Mouse (Mus musculus) hindbrain, embryonic 15.5 days (tissue): ENCODE measurements around the gene Gjb3. TPM values are rescaled to one million over a fixed set of nuclear protein-coding genes. Genes with fewer than 3 reads are reported as not detected.

ENCODE experiments used
- ATAC-seq: fragments of 200-750 bp; cut with Nextera tagmentation; 2 replicates; pipeline ENCODE4 v1.8.0; 2017; ENCODE audit warnings: low read depth, moderate number of reproducible peaks, moderate TSS enrichment; ENCODE audit not compliant: low FRiP score
- H3K27ac ChIP-seq: fragments of 300-500 bp; sonication (generic); replicated peaks from 2 replicates; pipeline ENCODE4 v1.5.1; 2015; ENCODE audit warnings: mild to moderate bottlenecking, inconsistent platforms
- H3K27me3 ChIP-seq: fragments of 300-500 bp; sonication (generic); 2 replicates; pipeline ENCODE4 v1.6.1; 2015; ENCODE audit warnings: control low read depth, inconsistent platforms
- H3K36me3 ChIP-seq: fragments of 300-500 bp; sonication (generic); 2 replicates; pipeline ENCODE4 v1.6.1; 2015; ENCODE audit warnings: control low read depth, inconsistent platforms
- H3K4me1 ChIP-seq: fragments of 300-500 bp; sonication (generic); replicated peaks from 2 replicates; pipeline ENCODE4 v1.6.1; 2015; ENCODE audit warnings: control low read depth, inconsistent platforms
- H3K4me2 ChIP-seq: fragments of 300-500 bp; sonication (generic); 2 replicates; pipeline ENCODE4 v1.6.1; 2015; ENCODE audit warnings: moderate library complexity, mild to moderate bottlenecking, inconsistent platforms
- H3K4me3 ChIP-seq: fragments of 300-500 bp; sonication (generic); 2 replicates; pipeline ENCODE4 v1.5.1; 2015; ENCODE audit warnings: mild to moderate bottlenecking, inconsistent platforms
- H3K9ac ChIP-seq: fragments of 300-500 bp; sonication (generic); 2 replicates; pipeline ENCODE4 v1.6.1; 2015; ENCODE audit warnings: inconsistent platforms
- H3K9me3 ChIP-seq: fragments of 300-500 bp; sonication (generic); 2 replicates; pipeline ENCODE4 v1.6.1; 2016; ENCODE audit warnings: control low read depth, inconsistent platforms
- WGBS: fragments of 180-500 bp; shearing (Covaris S2); methylation state at CpG from one replicate; pipeline ENCODE4 v1.1.7; 2015; 5-methylcytosine and 5-hydroxymethylcytosine counted together
- polyA plus RNA-seq: library from polyadenylated mRNA; unstranded; fragments of >200 nt; fragmentation: Nextera tagmentation; extraction: Ambion mirVana; gene quantifications from 2 replicates; pipeline ENCODE4 v1.2.1, GENCODE M21; 2015

Gene Gjb3
- polyA plus RNA-seq, 1 experiment from 2014 or later: 0.14 TPM

GRCm38 (mm10) chr4:127313861-127314260 lies 16.8 kb downstream of the Gjb3 start, which contains the start of gene Gja4:
TSS of gene Gja4 (minus strand) at chr4:127314039.
- under 1% methylated on average over 25 of the region's 25 CpGs for WGBS
- no peaks in the 10 kb centered on the region for H3K36me3 ChIP-seq
- peak within 1 kb of the TSS; percentile 62 for H3K9ac ChIP-seq
- H3K4me2 ChIP-seq: peak within 1 kb of the TSS; percentile 94
- no peaks in the 10 kb centered on the region for H3K9me3 ChIP-seq
- H3K4me3 ChIP-seq: peak within 1 kb of the TSS; percentile 58
- H3K27ac ChIP-seq: 0 out of 2 replicates have a peak within 1 kb of the TSS, but pooled peaks have one; percentile 36
- 0 out of 2 replicates have a peak, but pooled peaks cover 5% of the 10 kb centered on the region for H3K27me3 ChIP-seq
- ATAC-seq: peak; percentile 87
- H3K4me1 ChIP-seq: peaks cover 16% of the 10 kb centered on the region

DNA sequence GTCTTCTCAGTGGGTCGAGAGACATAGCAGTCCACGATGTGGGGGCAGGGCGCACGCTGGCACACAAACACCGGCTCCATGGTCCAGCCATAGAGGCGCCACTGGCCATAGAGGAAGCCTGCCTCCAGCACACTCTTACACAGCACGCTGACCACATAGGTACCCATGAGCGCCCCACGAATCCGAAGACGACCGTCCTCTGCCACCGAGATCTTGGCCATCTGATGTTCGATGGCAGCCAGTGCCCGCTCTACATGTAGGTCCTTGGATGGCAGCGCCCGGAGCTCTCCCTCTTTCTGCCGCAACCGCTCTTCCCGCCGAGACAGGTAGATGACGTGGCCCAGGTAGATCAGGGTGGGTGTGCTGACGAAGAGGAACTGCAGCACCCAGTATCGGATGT lies 18.3 kb downstream of the Gjb3 start:
- peaks cover 16% of the 10 kb centered on the region for H3K4me1 ChIP-seq
- H3K9ac ChIP-seq: no peak overlapping the region
- H3K36me3 ChIP-seq: no peaks in the 10 kb centered on the region
- H3K4me3 ChIP-seq: no peak overlapping the region
- H3K9me3 ChIP-seq: no peaks in the 10 kb centered on the region
- H3K27ac ChIP-seq: no peak overlapping the region
- 69% methylated on average over 24 of the region's 24 CpGs for WGBS
- peak overlapping the region; percentile 94 for H3K4me2 ChIP-seq
- 0 out of 2 replicates have a peak, but pooled peaks cover 5% of the 10 kb centered on the region for H3K27me3 ChIP-seq
- ATAC-seq: no peak

DNA sequence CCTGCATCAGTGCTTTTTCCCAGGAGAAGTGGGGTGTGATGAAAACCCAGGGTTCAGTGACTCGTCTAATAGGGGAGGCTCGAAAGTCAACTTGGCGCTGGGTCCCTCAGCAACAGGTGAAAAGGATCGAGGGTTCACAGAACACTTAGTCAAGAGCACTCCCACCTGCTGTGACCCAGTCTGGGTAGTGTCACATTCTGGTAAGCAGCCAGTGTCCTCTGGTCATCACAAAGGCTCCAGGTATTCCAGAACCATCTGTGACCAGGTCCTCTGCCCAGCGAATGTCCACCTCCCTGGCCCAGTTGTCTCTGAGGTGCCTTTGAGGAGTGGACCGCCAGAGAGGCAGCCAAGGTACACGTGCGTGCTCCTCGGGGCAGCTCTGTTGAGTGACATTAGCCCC lies 19.1 kb downstream of the Gjb3 start:
- H3K36me3 ChIP-seq: no peaks in the 10 kb centered on the region
- 0 out of 2 replicates have a peak, but pooled peaks cover 5% of the 10 kb centered on the region for H3K27me3 ChIP-seq
- no peak for ATAC-seq
- 49% methylated on average over 9 of the region's 9 CpGs for WGBS
- H3K4me1 ChIP-seq: peaks cover 16% of the 10 kb centered on the region
- H3K27ac ChIP-seq: no peak overlapping the region
- no peak overlapping the region for H3K4me3 ChIP-seq
- H3K9ac ChIP-seq: no peak overlapping the region
- no peaks in the 10 kb centered on the region for H3K9me3 ChIP-seq
- peak overlapping the region; percentile 94; the same call in 1 of the 2 replicates for H3K4me2 ChIP-seq

- ATAC-seq: no peak
- H3K9me3 ChIP-seq: no peaks in the 10 kb centered on the region
Measured at GRCm38 (mm10) chr4:127306915-127307314, 23.7 kb downstream of the Gjb3 start.

DNA sequence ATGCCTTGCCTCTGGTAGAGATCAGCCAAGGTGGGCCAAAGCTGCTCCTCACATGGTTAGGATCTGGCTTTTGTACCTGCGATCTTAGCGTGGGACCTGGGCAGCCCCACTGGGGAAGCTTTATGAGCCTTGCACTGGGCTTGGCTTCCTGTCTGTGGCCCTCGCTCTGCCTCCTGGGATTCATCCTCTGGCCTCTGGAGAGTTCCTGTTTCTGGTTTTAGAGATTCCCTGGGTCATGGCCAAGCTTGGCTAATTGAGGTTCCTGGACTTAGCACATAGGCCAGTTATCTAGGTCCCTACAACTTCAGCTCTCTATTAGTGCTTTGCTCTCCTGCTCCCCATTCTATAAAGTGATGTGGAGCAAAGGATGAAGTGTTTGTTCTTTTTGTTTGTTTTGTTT lies 26.8 kb downstream of the Gjb3 start:
- Histone ChIP-seq H3K27ac (no peak overlapping the region), H3K4me3 (no peak overlapping the region), H3K4me2 (no peak overlapping the region), H3K27me3 (no peaks in the 10 kb centered on the region), H3K36me3 (no peaks in the 10 kb centered on the region), H3K9me3 (no peaks in the 10 kb centered on the region), H3K4me1 (no peaks in the 10 kb centered on the region), H3K9ac (no peak overlapping the region)
- WGBS: 91% methylated on average over 3 of the region's 3 CpGs
- ATAC-seq: no peak

More at GRCm38 (mm10) chr4:127306915-127307314, 23.7 kb downstream of the Gjb3 start:
- no peaks in the 10 kb centered on the region for H3K27me3 ChIP-seq
- H3K9ac ChIP-seq: no peak overlapping the region
- 72% methylated on average over 2 of the region's 2 CpGs for WGBS
- no peaks in the 10 kb centered on the region for H3K36me3 ChIP-seq
- no peak overlapping the region for H3K4me3 ChIP-seq
- no peak overlapping the region for H3K27ac ChIP-seq
- H3K4me2 ChIP-seq: no peak overlapping the region
- no peaks in the 10 kb centered on the region for H3K4me1 ChIP-seq

DNA sequence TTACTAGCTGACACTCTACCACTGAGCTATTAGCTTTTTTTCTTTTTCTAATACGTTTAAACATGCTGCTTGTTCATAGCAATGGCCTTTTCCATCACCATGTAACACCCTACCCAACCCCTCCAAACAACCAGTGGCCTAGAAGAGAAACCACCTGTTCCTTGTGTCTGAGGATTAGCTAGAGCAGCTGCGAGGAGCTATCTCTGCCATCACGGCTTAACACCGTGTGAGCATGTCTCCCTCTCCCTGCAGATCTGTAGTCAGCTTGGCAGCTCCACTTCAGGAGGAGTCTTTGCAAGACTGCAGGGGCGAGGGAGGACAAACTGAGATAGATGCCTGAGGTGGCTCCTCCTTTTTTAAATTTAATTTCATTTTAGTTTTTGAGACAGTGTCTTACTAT lies 30.1 kb downstream of the Gjb3 start:
- Histone ChIP-seq H3K9me3 (no peaks in the 10 kb centered on the region), H3K4me3 (no peak overlapping the region), H3K27ac (no peak overlapping the region), H3K36me3 (no peaks in the 10 kb centered on the region), H3K4me2 (no peak overlapping the region), H3K9ac (no peak overlapping the region), H3K4me1 (no peaks in the 10 kb centered on the region), H3K27me3 (no peaks in the 10 kb centered on the region)
- no peak for ATAC-seq
- 83% methylated on average over 5 of the region's 5 CpGs for WGBS

- WGBS: 62% methylated on average over 5 of the region's 5 CpGs
- no peak for ATAC-seq
- no peaks in the 10 kb centered on the region for H3K9me3 ChIP-seq
- H3K4me1 ChIP-seq: no peaks in the 10 kb centered on the region
- H3K9ac ChIP-seq: no peak overlapping the region
- H3K4me2 ChIP-seq: no peak overlapping the region
- H3K36me3 ChIP-seq: no peaks in the 10 kb centered on the region
- H3K27me3 ChIP-seq: no peaks in the 10 kb centered on the region
- no peak overlapping the region for H3K4me3 ChIP-seq
- H3K27ac ChIP-seq: no peak overlapping the region
Measured at GRCm38 (mm10) chr4:127292631-127293030, 38.0 kb downstream of the Gjb3 start.

GRCm38 (mm10) chr4:127289039-127289548 lies 41.5 kb downstream of the Gjb3 start:
- no peak for ATAC-seq
- Histone ChIP-seq H3K4me1 (no peaks in the 10 kb centered on the region), H3K9me3 (no peaks in the 10 kb centered on the region), H3K4me2 (no peak overlapping the region), H3K9ac (no peak overlapping the region), H3K4me3 (no peak overlapping the region), H3K27ac (no peak overlapping the region), H3K27me3 (no peaks in the 10 kb centered on the region), H3K36me3 (no peaks in the 10 kb centered on the region)
- 80% methylated on average over 6 of the region's 6 CpGs for WGBS

DNA sequence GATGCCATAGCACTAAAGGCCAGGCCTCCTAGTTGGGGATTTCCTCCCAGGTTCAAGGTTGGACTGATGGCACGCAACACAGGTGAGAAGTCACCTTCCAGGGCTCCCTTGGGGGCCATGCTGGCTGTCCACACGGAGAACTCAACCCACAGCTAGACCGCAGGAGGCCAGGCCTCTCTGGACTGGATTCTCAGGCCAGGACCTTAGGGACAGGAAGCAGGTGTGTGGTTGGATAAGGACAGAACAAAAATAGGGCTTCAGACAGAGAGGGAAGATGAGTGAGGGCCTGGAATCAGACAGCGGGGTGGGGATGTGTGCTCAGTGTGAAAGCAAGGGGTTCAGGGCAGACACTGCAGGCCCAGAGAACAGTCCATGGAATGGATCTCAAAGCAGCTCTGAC lies 43.7 kb downstream of the Gjb3 start:
- no peak for ATAC-seq
- no peak overlapping the region for H3K4me2 ChIP-seq
- no peak overlapping the region for H3K27ac ChIP-seq
- H3K27me3 ChIP-seq: no peaks in the 10 kb centered on the region
- H3K9ac ChIP-seq: no peak overlapping the region
- 76% methylated on average over 4 of the region's 4 CpGs for WGBS
- no peaks in the 10 kb centered on the region for H3K9me3 ChIP-seq
- H3K36me3 ChIP-seq: no peaks in the 10 kb centered on the region
- no peaks in the 10 kb centered on the region for H3K4me1 ChIP-seq
- no peak overlapping the region for H3K4me3 ChIP-seq

DNA sequence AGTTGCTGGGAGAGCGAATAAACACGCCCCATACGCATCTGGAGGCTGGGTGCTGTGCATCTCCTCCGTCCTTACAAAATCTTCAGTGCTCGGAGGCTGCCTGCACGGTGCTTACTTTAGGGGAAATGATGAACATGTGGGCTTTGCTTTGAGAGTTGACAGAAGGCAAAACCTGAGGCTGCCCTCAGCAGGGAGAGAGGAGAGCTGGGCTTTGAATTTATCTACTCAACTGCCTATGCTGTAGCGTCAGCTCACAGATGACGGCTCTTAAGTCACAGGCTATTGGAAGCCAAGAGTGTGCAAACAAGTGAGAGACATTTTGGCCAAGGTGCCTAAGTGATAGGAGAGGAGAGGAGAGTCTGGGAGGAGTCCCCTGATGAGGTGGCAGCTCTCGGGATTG lies 51.4 kb downstream of the Gjb3 start:
- ATAC-seq: no peak
- Histone ChIP-seq H3K9ac (no peak overlapping the region), H3K27me3 (no peaks in the 10 kb centered on the region), H3K27ac (no peak overlapping the region), H3K4me2 (no peak overlapping the region), H3K36me3 (no peaks in the 10 kb centered on the region), H3K4me3 (no peak overlapping the region), H3K9me3 (no peaks in the 10 kb centered on the region), H3K4me1 (no peaks in the 10 kb centered on the region)
- WGBS: 81% methylated on average over 9 of the region's 9 CpGs

DNA sequence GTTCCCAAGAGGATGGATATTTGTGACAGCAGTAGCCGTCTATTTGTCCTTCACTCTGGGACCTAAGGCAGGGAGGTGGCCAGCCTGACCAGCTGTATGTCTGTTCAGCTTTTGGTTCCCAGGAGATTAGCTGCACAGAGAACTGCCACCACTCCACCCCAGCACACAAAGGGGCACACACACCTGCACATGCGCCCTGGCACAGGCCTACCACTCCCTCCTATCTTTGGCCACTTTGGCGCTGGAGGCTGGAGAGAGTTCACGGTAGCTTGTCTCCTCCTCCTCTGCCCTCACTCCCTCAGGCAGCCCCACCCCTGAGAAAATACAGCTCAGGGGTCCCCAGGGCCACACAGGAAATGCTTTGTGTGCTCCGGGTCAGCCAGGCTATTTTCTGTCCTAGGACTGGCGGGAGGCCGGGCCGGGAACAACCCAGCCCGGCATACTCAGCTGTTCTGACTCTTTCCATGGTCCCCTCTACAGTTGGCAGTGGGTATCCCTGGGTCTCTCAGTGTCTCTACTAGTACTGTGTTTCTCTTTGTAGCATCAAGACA lies 52.1 kb downstream of the Gjb3 start:
- H3K27ac ChIP-seq: no peak overlapping the region
- no peaks in the 10 kb centered on the region for H3K36me3 ChIP-seq
- H3K27me3 ChIP-seq: no peaks in the 10 kb centered on the region
- H3K9me3 ChIP-seq: no peaks in the 10 kb centered on the region
- 55% methylated on average over 9 of the region's 9 CpGs for WGBS
- no peak overlapping the region for H3K4me3 ChIP-seq
- no peaks in the 10 kb centered on the region for H3K4me1 ChIP-seq
- no peak overlapping the region for H3K4me2 ChIP-seq
- no peak for ATAC-seq
- no peak overlapping the region for H3K9ac ChIP-seq
